Mouse (Mus musculus) skeletal muscle tissue, postnatal 0 days (tissue): ENCODE results near the gene Svip. TPM values are rescaled to one million over a fixed set of nuclear protein-coding genes. Genes with fewer than 3 reads are reported as not detected.

Experiments used
- polyA plus RNA-seq: library from polyadenylated mRNA; unstranded; fragments of >200 nt; fragmentation: Nextera tagmentation; extraction: Ambion mirVana; gene quantifications from 2 replicates; pipeline ENCODE4 v1.2.1, GENCODE M21; 2015

Gene Svip
- polyA plus RNA-seq: 3.5 and 3.6 TPM in 2 replicates

GRCm38 (mm10) chr7:52005511-52006295 is at the start of gene Svip:
Svip (minus strand) TSS chr7:52006018.

GRCm38 (mm10) chr7:52015628-52016027 is 9.8 kb upstream of the Svip start, which contains the start of gene 1700015G11Rik:
1700015G11Rik (minus strand) TSS chr7:52015728.

Other genes with a start within 250 kb of the Svip start
- 6.6 and 7.9 TPM in 2 replicates for gene Gas2, start 144.0 kb downstream of the Svip start, polyA plus RNA-seq
- gene Fancf, start 143.8 kb downstream of the Svip start, polyA plus RNA-seq: 4.9 and 5.2 TPM in 2 replicates
- gene 1700015G11Rik, start 9.7 kb upstream of the Svip start, polyA plus RNA-seq: not detected in 2 replicates